Mouse (Mus musculus) MEL (cell line): ENCODE data around the gene Schip1. TPM values are rescaled to one million over a fixed set of nuclear protein-coding genes. Genes with fewer than 3 reads are reported as not detected.

Source experiments
- DNase-seq: peaks from one replicate; pipeline ENCODE4 v3.0.0; 2011; ENCODE audit warnings: low read depth, low spot score
- H3K27ac ChIP-seq: 2 replicates; pipeline ENCODE4 v1.5.1; 2012; ENCODE audit warnings: low read depth, mild to moderate bottlenecking, control low read depth, low read length, moderate library complexity; ENCODE audit not compliant: control insufficient read depth
- H3K27me3 ChIP-seq, 2 experiments: fragments of 150-350 bp in 1 of 2; sonication (generic) in 1 of 2; 2 replicates each; pipeline ENCODE4 v1.6.1; 2012; ENCODE audit warnings: low read length in 2 of 2, mild to moderate bottlenecking in 2 of 2, improper control_type of control experiment in 1 of 2, moderate library complexity in 1 of 2; ENCODE audit not compliant: insufficient read depth in 2 of 2, control insufficient read depth in 1 of 2
- H3K36me3 ChIP-seq, 2 experiments: 2 replicates each; pipeline ENCODE4 v1.6.1; 2012 to 2014; ENCODE audit warnings: low read length in 2 of 2, improper control_type of control experiment in 1 of 2, inconsistent platforms in 1 of 2, mild to moderate bottlenecking in 1 of 2; ENCODE audit not compliant: insufficient read depth in 2 of 2, control insufficient read depth in 1 of 2
- H3K4me1 ChIP-seq, 2 experiments: fragments of 150-350 bp in 1 of 2; sonication (generic) in 1 of 2; 2 replicates each; pipeline ENCODE4 v1.6.1; 2012; ENCODE audit warnings: low read length in 2 of 2, improper control_type of control experiment in 1 of 2, mild to moderate bottlenecking in 1 of 2; ENCODE audit not compliant: insufficient read depth in 2 of 2, control insufficient read depth in 1 of 2
- H3K4me3 ChIP-seq, 2 experiments: fragments of 150-350 bp in 1 of 2; sonication (generic) in 1 of 2; 2 replicates each; pipeline ENCODE4 v1.5.1; 2012; ENCODE audit warnings: low read depth in 2 of 2, low read length in 2 of 2, mild to moderate bottlenecking in 2 of 2, moderate library complexity in 2 of 2, control low read depth in 1 of 2, improper control_type of control experiment in 1 of 2; ENCODE audit not compliant: control insufficient read depth in 1 of 2, insufficient read depth in 1 of 2
- H3K79me2 ChIP-seq: 2 replicates; pipeline ENCODE4 v1.6.1; 2012; ENCODE audit warnings: mild to moderate bottlenecking, low read length, moderate library complexity; ENCODE audit not compliant: control insufficient read depth, poor library complexity, insufficient read depth
- H3K9ac ChIP-seq: 2 replicates; pipeline ENCODE4 v1.6.1; 2012; ENCODE audit warnings: low read depth, mild to moderate bottlenecking, control low read depth, low read length, moderate library complexity; ENCODE audit not compliant: control insufficient read depth, poor library complexity, severe bottlenecking
- H3K9me3 ChIP-seq: fragments of 150-350 bp; sonication (generic); replicated peaks from 2 replicates; pipeline ENCODE4 v1.6.1; 2012; ENCODE audit warnings: mild to moderate bottlenecking, low read length, improper control_type of control experiment, moderate library complexity; ENCODE audit not compliant: insufficient read depth
- BHLHE40 ChIP-seq: IDR thresholded peaks from 2 replicates; pipeline ENCODE4 v1.6.1; 2012; ENCODE audit warnings: low read depth, mild to moderate bottlenecking, inconsistent platforms, low read length, improper control_type of control experiment, borderline replicate concordance
- CHD2 ChIP-seq: IDR thresholded peaks from 2 replicates; pipeline ENCODE4 v1.6.1; 2011; ENCODE audit warnings: low read length, improper control_type of control experiment
- CTCF ChIP-seq, 3 experiments: IDR thresholded peaks in 2 of 3; conservative IDR thresholded peaks in 1 of 3; 2 replicates each; pipeline ENCODE4 v1.5.1; 2011 to 2012; ENCODE audit warnings: low read length in 3 of 3, low read depth in 2 of 3, mild to moderate bottlenecking in 2 of 3, improper control_type of control experiment in 1 of 3, inconsistent platforms in 1 of 3, mixed read lengths in 1 of 3, moderate library complexity in 1 of 3; ENCODE audit not compliant: control insufficient read depth in 1 of 3, insufficient read depth in 1 of 3, poor library complexity in 1 of 3, severe bottlenecking in 1 of 3
- E2F4 ChIP-seq: IDR thresholded peaks from 2 replicates; pipeline ENCODE4 v1.6.1; 2011; ENCODE audit warnings: low read depth, low read length, improper control_type of control experiment, borderline replicate concordance
- EP300 ChIP-seq, 2 experiments: IDR thresholded peaks; 2 replicates each; pipeline ENCODE4 v1.6.1; 2011; ENCODE audit warnings: improper control_type of control experiment in 2 of 2, low read length in 2 of 2, low read depth in 1 of 2, mild to moderate bottlenecking in 1 of 2
- GATA1 ChIP-seq: IDR thresholded peaks from 2 replicates; pipeline ENCODE4 v1.6.1; 2011; ENCODE audit warnings: low read depth, low read length, improper control_type of control experiment
- HCFC1 ChIP-seq: IDR thresholded peaks from 2 replicates; pipeline ENCODE4 v1.6.1; 2012; ENCODE audit warnings: low read depth, mild to moderate bottlenecking, inconsistent platforms, low read length, improper control_type of control experiment, moderate library complexity
- JUND ChIP-seq: IDR thresholded peaks from 2 replicates; pipeline ENCODE4 v1.6.1; 2011; ENCODE audit warnings: low read depth, mild to moderate bottlenecking, improper control_type of control experiment, low read length
- KAT2A ChIP-seq: conservative IDR thresholded peaks from 2 replicates; pipeline ENCODE4 v1.6.1; 2012; ENCODE audit warnings: low read depth, low read length, improper control_type of control experiment, inconsistent platforms
- MAZ ChIP-seq: IDR thresholded peaks from 2 replicates; pipeline ENCODE4 v1.6.1; 2012; ENCODE audit warnings: low read depth, mild to moderate bottlenecking, inconsistent platforms, low read length, improper control_type of control experiment
- MYC ChIP-seq: IDR thresholded peaks from 2 replicates; pipeline ENCODE4 v1.6.1; 2011; ENCODE audit warnings: low read depth, mild to moderate bottlenecking, low read length, improper control_type of control experiment, moderate library complexity
- NRF1 ChIP-seq: IDR thresholded peaks from 2 replicates; pipeline ENCODE4 v1.6.1; 2014; ENCODE audit warnings: low read depth, mild to moderate bottlenecking, inconsistent platforms, low read length, improper control_type of control experiment, moderate library complexity; ENCODE audit not compliant: poor library complexity, insufficient read depth, severe bottlenecking
- POLR2A ChIP-seq, 2 experiments: IDR thresholded peaks; 2 replicates each; pipeline ENCODE4 v1.6.1; 2011 to 2012; ENCODE audit warnings: low read length in 2 of 2, mild to moderate bottlenecking in 2 of 2, control low read depth in 1 of 2, improper control_type of control experiment in 1 of 2, low read depth in 1 of 2, moderate library complexity in 1 of 2; ENCODE audit not compliant: control insufficient read depth in 1 of 2, insufficient read depth in 1 of 2, poor library complexity in 1 of 2
- SMC3 ChIP-seq: IDR thresholded peaks from 2 replicates; pipeline ENCODE4 v1.6.1; 2011; ENCODE audit warnings: low read depth, low read length, improper control_type of control experiment
- TBP ChIP-seq: IDR thresholded peaks from 2 replicates; pipeline ENCODE4 v1.8.0; 2011; ENCODE audit warnings: low read depth, low read length, improper control_type of control experiment
- USF1 ChIP-seq: IDR thresholded peaks from 2 replicates; pipeline ENCODE4 v1.6.1; 2014; ENCODE audit warnings: low read depth, mild to moderate bottlenecking, inconsistent platforms, low read length, improper control_type of control experiment, moderate library complexity
- USF2 ChIP-seq, 2 experiments: IDR thresholded peaks; 2 replicates each; pipeline ENCODE4 v1.6.1; 2011 to 2012; ENCODE audit warnings: improper control_type of control experiment in 2 of 2, low read length in 2 of 2, borderline replicate concordance in 1 of 2, inconsistent platforms in 1 of 2, low read depth in 1 of 2, mild to moderate bottlenecking in 1 of 2; ENCODE audit not compliant: insufficient read depth in 1 of 2
- ZC3H11A ChIP-seq: IDR thresholded peaks from 2 replicates; pipeline ENCODE4 v1.6.1; 2012; ENCODE audit warnings: low read depth, mild to moderate bottlenecking, inconsistent platforms, low read length, improper control_type of control experiment
- ZKSCAN1 ChIP-seq: IDR thresholded peaks from 2 replicates; pipeline ENCODE4 v1.6.1; 2012; ENCODE audit warnings: low read depth, mild to moderate bottlenecking, inconsistent platforms, low read length, improper control_type of control experiment, moderate library complexity
- polyA plus RNA-seq, 2 experiments: library from polyadenylated mRNA; stranded (reverse) in 1 of 2; unstranded in 1 of 2; fragments of >175 nt in 1 of 2; fragments of >200 nt in 1 of 2; gene quantifications; 2 replicates each; pipeline versions ENCODE4 v1.2.1 to v1.2.4; 2012; ENCODE audit warnings: low replicate concordance in 2 of 2, low read depth in 1 of 2; ENCODE audit not compliant: insufficient read length in 2 of 2, insufficient read depth in 1 of 2, missing spikeins in 1 of 2
- total RNA-seq: library from RNA; depleted of rRNA; stranded (reverse); fragments of 300-350 nt; gene quantifications from 2 replicates; pipeline ENCODE4 v1.2.3, GENCODE M21; 2012

The Schip1 gene
- total and polyA plus RNA-seq, 3 experiments, result 10.1 to 12.4 TPM; not detected in 1

- Histone ChIP-seq H3K4me3 (no peak overlapping the region), H3K4me1 (no peaks in the 10 kb centered on the region), H3K9me3 (no peaks in the 10 kb centered on the region), H3K9ac (no peak overlapping the region), H3K79me2 (no peaks in the 10 kb centered on the region), H3K27me3 (no peaks in the 10 kb centered on the region), H3K27ac (no peak overlapping the region), H3K36me3 (no peaks in the 10 kb centered on the region)
- TF ChIP-seq POLR2A (IDR thresholded peaks at IDR 0.05; ENCODE audit: control insufficient read depth in 1 of 2, insufficient read depth in 1 of 2, low read depth in 1 of 2, low read length in 2 of 2, poor library complexity in 1 of 2), result no peak
- TF ChIP-seq SMC3, result no peak
- no peak for TF ChIP-seq MAZ
- no peak for TF ChIP-seq BHLHE40
- TF ChIP-seq MYC, result no peak
- TF ChIP-seq JUND, result no peak
- no peak for TF ChIP-seq KAT2A
- no peak for TF ChIP-seq GATA1
- TF ChIP-seq ZKSCAN1, result no peak
- DNase-seq, result no peak
Observed at GRCm38 (mm10) chr3:68271457-68271856, 206.9 kb downstream of the Schip1 start.

GRCm38 (mm10) chr3:68271881-68272280 is 207.3 kb downstream of the Schip1 start:
- Histone ChIP-seq H3K4me3 (no peak overlapping the region), H3K9ac (no peak overlapping the region), H3K36me3 (no peaks in the 10 kb centered on the region), H3K4me1 (no peaks in the 10 kb centered on the region), H3K27ac (no peak overlapping the region), H3K9me3 (no peaks in the 10 kb centered on the region), H3K27me3 (no peaks in the 10 kb centered on the region), H3K79me2 (no peaks in the 10 kb centered on the region)
- TF ChIP-seq POLR2A (IDR thresholded peaks at IDR 0.05; ENCODE audit: control insufficient read depth in 1 of 2, insufficient read depth in 1 of 2, low read depth in 1 of 2, low read length in 2 of 2, poor library complexity in 1 of 2) (no peak), ZC3H11A (no peak), HCFC1 (no peak), USF2 (IDR thresholded peaks at IDR 0.05; ENCODE audit: borderline replicate concordance in 1 of 2, insufficient read depth in 1 of 2, low read depth in 1 of 2, low read length in 2 of 2) (no peak), KAT2A (no peak), MYC (no peak), NRF1 (no peak), ZKSCAN1 (no peak), EP300 (IDR thresholded peaks at IDR 0.05; ENCODE audit: low read depth in 1 of 2, low read length in 2 of 2) (no peak), USF1 (no peak), MAZ (no peak), TBP (no peak), CHD2 (no peak), CTCF (IDR thresholded peaks at IDR 0.05 in 2 of 3, conservative IDR thresholded peaks at IDR 0.05 in 1 of 3; ENCODE audit: control insufficient read depth in 1 of 3, insufficient read depth in 1 of 3, low read depth in 2 of 3, low read length in 3 of 3, poor library complexity in 1 of 3, severe bottlenecking in 1 of 3) (no peak), E2F4 (no peak)
- no peak for DNase-seq
